Mouse (Mus musculus): Measurements from ENCODE around the gene Tgfbr3l. TPM values are rescaled to one million over a fixed set of nuclear protein-coding genes. Genes with fewer than 3 reads are reported as not detected.

Gene Tgfbr3l
- polyA plus RNA-seq, 1 experiment from 2014 or later: 8.7 TPM

- Histone ChIP-seq H3K4me1 (peaks cover 39% of the 10 kb centered on the region), H3K4me2 (replicated peaks) (peak within 1 kb of the TSS; percentile 89), H3K27me3 (peaks cover 10% of the 10 kb centered on the region), H3K36me3 (peaks cover 7% of the 10 kb centered on the region; the same call in 1 of the 2 replicates), H3K27ac (peak within 1 kb of the TSS; percentile 94), H3K9ac (peak within 1 kb of the TSS; percentile 79), H3K4me3 (peak within 1 kb of the TSS; percentile 65), H3K9me3 (replicated peaks) (no peaks in the 10 kb centered on the region)
- 1% methylated on average over 44 of the region's 44 CpGs for WGBS
- ATAC-seq (ENCODE audit: low FRiP score): peak; percentile 93
Observed at GRCm38 (mm10) chr8:4216791-4217621, 31.0 kb upstream of the Tgfbr3l start, which contains the start of gene Prr36. Prr36 (minus strand) TSS chr8:4217459.

GRCm38 (mm10) chr8:4219617-4220016, 28.4 kb upstream of the Tgfbr3l start:
- WGBS: 87% methylated on average over 3 of the region's 3 CpGs
- no peak overlapping the region for H3K27ac ChIP-seq
- no peak overlapping the region for H3K4me3 ChIP-seq
- H3K9me3 ChIP-seq (replicated peaks): no peaks in the 10 kb centered on the region
- no peak overlapping the region for H3K4me2 ChIP-seq (replicated peaks)
- H3K4me1 ChIP-seq: peaks cover 18% of the 10 kb centered on the region
- no peak for ATAC-seq (ENCODE audit: low FRiP score)
- peaks cover 3% of the 10 kb centered on the region; the same call in 1 of the 2 replicates for H3K36me3 ChIP-seq
- peaks cover 4% of the 10 kb centered on the region for H3K27me3 ChIP-seq
- no peak overlapping the region for H3K9ac ChIP-seq

GRCm38 (mm10) chr8:4222059-4222458, 26.0 kb upstream of the Tgfbr3l start:
- no peak overlapping the region for H3K9ac ChIP-seq
- peaks cover 18% of the 10 kb centered on the region for H3K27me3 ChIP-seq
- no peak for ATAC-seq (ENCODE audit: low FRiP score)
- no peak overlapping the region for H3K4me2 ChIP-seq (replicated peaks)
- H3K4me1 ChIP-seq: peaks cover 9% of the 10 kb centered on the region
- H3K36me3 ChIP-seq: no peaks in the 10 kb centered on the region
- no peak overlapping the region for H3K27ac ChIP-seq
- no peak overlapping the region for H3K4me3 ChIP-seq
- H3K9me3 ChIP-seq (replicated peaks): no peaks in the 10 kb centered on the region

- WGBS: 21% methylated on average over 4 of the region's 4 CpGs
- H3K36me3 ChIP-seq: no peaks in the 10 kb centered on the region
- H3K27me3 ChIP-seq: peaks cover 32% of the 10 kb centered on the region
- peaks cover 6% of the 10 kb centered on the region for H3K4me1 ChIP-seq
- H3K4me3 ChIP-seq: peak overlapping the region; percentile 15; the same call in 1 of the 2 replicates
- ATAC-seq (ENCODE audit: low FRiP score): no peak
- H3K4me2 ChIP-seq (replicated peaks): peak overlapping the region; percentile 42
- H3K9ac ChIP-seq: no peak overlapping the region
- H3K9me3 ChIP-seq (replicated peaks): no peaks in the 10 kb centered on the region
- no peak overlapping the region for H3K27ac ChIP-seq
Observed at GRCm38 (mm10) chr8:4226323-4226722, 21.7 kb upstream of the Tgfbr3l start.

GRCm38 (mm10) chr8:4226739-4227347, 21.2 kb upstream of the Tgfbr3l start, which contains the start of gene Lrrc8e:
Lrrc8e (plus strand) TSS chr8:4226827.
- peaks cover 6% of the 10 kb centered on the region for H3K4me1 ChIP-seq
- H3K36me3 ChIP-seq: no peaks in the 10 kb centered on the region
- H3K9ac ChIP-seq: no peak within 1 kb of the TSS
- H3K9me3 ChIP-seq (replicated peaks): no peaks in the 10 kb centered on the region
- H3K27me3 ChIP-seq: peaks cover 32% of the 10 kb centered on the region
- H3K4me2 ChIP-seq (replicated peaks): peak within 1 kb of the TSS; percentile 42
- no peak for ATAC-seq (ENCODE audit: low FRiP score)
- 4% methylated on average over 32 of the region's 33 CpGs for WGBS
- H3K4me3 ChIP-seq: peak within 1 kb of the TSS; percentile 15
- no peak within 1 kb of the TSS for H3K27ac ChIP-seq

- H3K9me3 ChIP-seq (replicated peaks): no peaks in the 10 kb centered on the region
- no peaks in the 10 kb centered on the region for H3K36me3 ChIP-seq
- H3K4me2 ChIP-seq (replicated peaks): no peak overlapping the region
- H3K4me3 ChIP-seq: no peak overlapping the region
- 88% methylated on average over 4 of the region's 4 CpGs for WGBS
- H3K27me3 ChIP-seq: peaks cover 32% of the 10 kb centered on the region
- H3K4me1 ChIP-seq: peaks cover 6% of the 10 kb centered on the region
- H3K27ac ChIP-seq: no peak overlapping the region
- no peak overlapping the region for H3K9ac ChIP-seq
- no peak for ATAC-seq (ENCODE audit: low FRiP score)
Observed at GRCm38 (mm10) chr8:4227919-4228318, 20.1 kb upstream of the Tgfbr3l start.

GRCm38 (mm10) chr8:4229784-4230183, 18.2 kb upstream of the Tgfbr3l start:
- Histone ChIP-seq H3K4me2 (replicated peaks) (no peak overlapping the region), H3K9ac (no peak overlapping the region), H3K4me1 (peaks cover 6% of the 10 kb centered on the region), H3K27me3 (peaks cover 32% of the 10 kb centered on the region), H3K4me3 (no peak overlapping the region), H3K27ac (no peak overlapping the region), H3K36me3 (no peaks in the 10 kb centered on the region), H3K9me3 (replicated peaks) (no peaks in the 10 kb centered on the region)
- WGBS: 77% methylated on average over 5 of the region's 5 CpGs
- ATAC-seq (ENCODE audit: low FRiP score): no peak

- 63% methylated on average over 10 of the region's 10 CpGs for WGBS
- peaks cover 29% of the 10 kb centered on the region for H3K27me3 ChIP-seq
- H3K9ac ChIP-seq: no peak overlapping the region
Observed at GRCm38 (mm10) chr8:4230612-4231351, 17.2 kb upstream of the Tgfbr3l start.

GRCm38 (mm10) chr8:4237814-4238433, 10.1 kb upstream of the Tgfbr3l start:
- H3K9me3 ChIP-seq (replicated peaks): no peaks in the 10 kb centered on the region
- ATAC-seq (ENCODE audit: low FRiP score): peak; percentile 6
- H3K9ac ChIP-seq: peak overlapping the region; percentile 73
- WGBS: 20% methylated on average over 15 of the region's 15 CpGs
- H3K4me1 ChIP-seq: peaks cover 25% of the 10 kb centered on the region
- H3K36me3 ChIP-seq: peaks cover 19% of the 10 kb centered on the region
- H3K27me3 ChIP-seq: 0 out of 2 replicates have a peak, but pooled peaks cover 4% of the 10 kb centered on the region
- H3K4me3 ChIP-seq: peak overlapping the region; percentile 81
- peak overlapping the region; percentile 72 for H3K4me2 ChIP-seq (replicated peaks)
- H3K27ac ChIP-seq: peak overlapping the region; percentile 89

More at GRCm38 (mm10) chr8:4230612-4231351, 17.2 kb upstream of the Tgfbr3l start:
- no peak overlapping the region for H3K27ac ChIP-seq
- no peak overlapping the region for H3K4me3 ChIP-seq
- H3K9me3 ChIP-seq (replicated peaks): no peaks in the 10 kb centered on the region
- peaks cover 6% of the 10 kb centered on the region for H3K4me1 ChIP-seq
- H3K4me2 ChIP-seq (replicated peaks): no peak overlapping the region
- ATAC-seq (ENCODE audit: low FRiP score): no peak
- H3K36me3 ChIP-seq: no peaks in the 10 kb centered on the region

- peak; percentile 93 for ATAC-seq (ENCODE audit: low FRiP score)
- Histone ChIP-seq H3K27ac (peak within 1 kb of the TSS; percentile 92), H3K4me3 (peak within 1 kb of the TSS; percentile 81), H3K4me1 (peaks cover 25% of the 10 kb centered on the region), H3K9me3 (replicated peaks) (no peaks in the 10 kb centered on the region), H3K4me2 (replicated peaks) (peak within 1 kb of the TSS; percentile 85), H3K36me3 (peaks cover 26% of the 10 kb centered on the region), H3K9ac (peak within 1 kb of the TSS; percentile 83), H3K27me3 (0 out of 2 replicates have a peak, but pooled peaks cover 4% of the 10 kb centered on the region)
- under 1% methylated on average over 56 of the region's 71 CpGs for WGBS
Observed at GRCm38 (mm10) chr8:4238434-4239192, 9.4 kb upstream of the Tgfbr3l start, which contains the start of the genes Map2k7 and Gm49320. Map2k7 (plus strand) TSS chr8:4238740. Gm49320 (plus strand) TSS chr8:4238865.

Data from hindbrain, embryonic 12.5 days (tissue).